Mouse (Mus musculus) E14TG2a.4 (cell line): Measurements from ENCODE around the gene Arhgef10l.

Experiments used
- CTCF ChIP-seq: conservative IDR thresholded peaks from 2 replicates; pipeline ENCODE4 v1.5.1; 2014; ENCODE audit warnings: low read length
- NANOG ChIP-seq: IDR thresholded peaks from 2 replicates; pipeline ENCODE4 v1.6.1; 2014; ENCODE audit warnings: borderline replicate concordance, low read length, mixed read lengths

GRCm38 (mm10) chr4:140657681-140658575 is 7.9 kb downstream of the Arhgef10l start:
- TF ChIP-seq CTCF (no peak), NANOG (no peak)
